Mouse (Mus musculus) forelimb bud, embryonic 11.5 days (tissue): ENCODE results near the gene Cpsf6.

Experiments
- DNase-seq: peaks from one replicate; pipeline ENCODE4 v3.0.0-alpha.2; 2012; ENCODE audit warnings: low read depth, low spot score

Cpsf6 gene

DNA sequence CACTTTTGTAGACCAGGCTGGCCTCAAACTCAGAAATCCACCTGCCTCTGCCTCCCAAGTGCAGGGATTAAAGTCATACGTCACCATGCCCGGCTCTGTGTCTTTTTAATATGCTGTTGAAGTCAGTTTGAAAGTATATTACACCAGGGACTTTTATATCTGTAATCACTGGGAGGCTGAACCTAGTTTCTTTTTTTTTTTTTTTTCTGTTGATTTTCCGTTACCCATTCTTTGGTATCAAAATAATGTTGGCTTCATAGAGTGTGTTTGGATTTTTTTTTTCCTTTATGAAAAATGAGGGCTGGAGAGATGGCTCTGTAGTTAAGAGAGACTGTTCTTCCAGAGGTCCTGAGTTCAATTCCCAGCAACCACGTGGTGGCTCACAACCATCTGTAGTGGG is 5.6 kb upstream of the Cpsf6 start:
- DNase-seq, result no peak

DNA sequence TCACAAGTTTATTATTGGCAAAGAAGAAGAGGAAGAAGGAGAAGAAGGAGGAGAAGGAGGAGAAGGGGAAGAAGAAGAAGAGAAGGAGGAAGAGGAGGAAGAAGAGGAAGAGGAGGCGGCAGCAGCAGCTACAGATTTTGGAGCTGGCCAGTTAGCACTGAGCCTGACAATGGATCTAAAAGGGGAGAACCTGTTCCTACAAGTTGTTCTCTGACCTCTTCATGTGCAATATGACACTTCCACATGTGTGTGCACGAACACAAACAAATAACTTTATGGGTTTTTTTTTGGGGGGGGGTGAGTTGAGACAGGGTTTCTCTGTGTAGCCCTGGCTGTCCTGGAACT is 5.2 kb upstream of the Cpsf6 start:
- DNase-seq, result no peak

DNA sequence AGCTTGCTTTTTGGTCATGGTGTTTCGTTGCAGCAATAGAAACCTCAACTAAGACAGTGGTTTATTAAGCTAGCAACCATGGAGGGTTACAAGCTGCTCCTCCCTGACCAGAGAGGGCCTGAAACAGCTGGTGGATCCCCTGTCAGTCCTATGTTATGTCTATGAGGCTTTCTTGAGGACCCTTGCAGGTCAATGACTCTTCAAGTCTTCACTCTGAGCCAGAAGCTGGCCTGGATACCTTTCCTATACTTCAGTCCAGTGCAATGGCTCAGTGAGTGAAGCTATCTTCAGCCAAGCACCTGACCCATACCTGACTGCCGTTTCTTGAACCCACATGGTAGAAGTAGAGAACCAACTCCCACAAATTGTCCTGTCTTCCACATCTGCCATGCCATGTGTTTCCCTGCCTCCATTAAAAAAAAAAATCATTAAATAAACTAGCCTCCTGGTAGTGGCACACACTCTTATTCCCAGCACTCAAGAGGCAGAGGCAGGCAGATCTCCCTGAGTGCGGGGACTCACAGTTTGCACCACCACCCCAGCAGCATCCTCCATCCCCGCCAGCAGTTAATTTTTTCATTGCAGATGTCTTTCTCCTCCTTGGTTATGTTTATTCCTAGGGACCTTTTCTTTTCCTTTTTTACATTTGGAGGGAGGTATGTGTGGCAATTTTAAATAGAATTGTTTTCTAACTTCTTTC is 4.7 kb upstream of the Cpsf6 start:
- no peak for DNase-seq

DNA sequence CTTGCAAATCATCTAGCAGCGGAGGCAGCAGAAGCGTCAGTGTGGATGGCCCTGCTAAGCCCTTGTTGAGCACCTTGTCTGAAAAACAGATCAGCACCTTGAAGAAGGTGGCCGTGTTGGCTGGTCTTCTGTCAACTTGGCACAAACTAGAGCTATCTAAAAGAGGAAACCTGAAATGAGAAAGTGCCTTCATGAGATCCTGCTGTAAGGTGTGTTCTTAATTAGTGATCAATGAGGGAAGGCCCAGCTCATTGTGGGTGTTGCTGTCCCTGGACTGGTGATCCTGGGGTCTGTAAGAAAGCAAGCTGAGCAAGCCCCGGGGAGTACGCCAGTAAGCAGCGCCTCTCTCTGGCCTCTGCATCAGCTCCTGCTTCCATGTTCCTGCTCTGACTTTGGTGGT is 4.1 kb upstream of the Cpsf6 start:
- no peak for DNase-seq

DNA sequence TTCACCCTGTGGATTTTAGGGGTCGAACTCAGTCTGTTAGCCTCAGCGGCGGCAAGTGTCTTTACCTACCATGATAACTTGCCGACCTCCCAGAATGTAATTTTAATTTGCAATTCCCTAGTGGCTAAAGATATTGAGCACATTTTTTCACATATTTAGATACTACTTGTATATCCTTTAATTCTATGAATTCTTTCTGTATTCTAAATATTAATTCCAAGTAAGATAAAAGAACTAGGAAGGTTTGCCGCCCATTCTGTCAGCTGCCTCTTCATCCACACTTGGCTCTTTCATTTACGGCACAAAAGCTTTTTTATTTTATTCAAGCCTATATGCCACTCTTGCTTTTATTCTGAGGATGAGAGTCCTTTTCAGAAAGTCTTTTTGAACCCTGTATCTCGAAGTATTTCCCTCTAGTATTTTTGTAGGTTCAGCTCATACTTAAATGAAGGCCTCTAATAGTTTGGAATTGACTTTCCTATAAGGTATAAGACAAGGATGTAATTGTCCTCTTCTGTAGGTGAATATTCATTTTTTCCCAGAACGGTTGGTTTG is 3.3 kb upstream of the Cpsf6 start:
- no peak for DNase-seq

DNA sequence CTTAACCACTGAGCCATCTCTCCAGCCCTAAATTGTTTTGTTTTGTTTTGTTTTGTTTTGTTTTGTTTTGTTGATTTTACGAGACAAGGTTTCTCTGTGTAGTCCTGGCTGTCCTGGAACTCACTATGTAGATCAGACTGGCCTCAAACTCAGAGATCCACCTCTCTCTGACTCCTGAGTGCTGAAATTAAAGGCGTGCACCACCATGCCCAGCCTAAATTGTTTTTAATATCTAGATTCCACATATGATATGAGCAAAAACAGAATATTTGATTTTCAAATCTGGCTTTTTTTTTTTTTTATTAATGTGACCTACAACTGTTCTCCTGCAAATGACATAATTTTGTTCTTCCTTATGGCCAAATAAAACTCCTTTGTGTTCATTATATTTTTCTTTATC is 2.3 kb upstream of the Cpsf6 start:
- DNase-seq, result no peak

DNA sequence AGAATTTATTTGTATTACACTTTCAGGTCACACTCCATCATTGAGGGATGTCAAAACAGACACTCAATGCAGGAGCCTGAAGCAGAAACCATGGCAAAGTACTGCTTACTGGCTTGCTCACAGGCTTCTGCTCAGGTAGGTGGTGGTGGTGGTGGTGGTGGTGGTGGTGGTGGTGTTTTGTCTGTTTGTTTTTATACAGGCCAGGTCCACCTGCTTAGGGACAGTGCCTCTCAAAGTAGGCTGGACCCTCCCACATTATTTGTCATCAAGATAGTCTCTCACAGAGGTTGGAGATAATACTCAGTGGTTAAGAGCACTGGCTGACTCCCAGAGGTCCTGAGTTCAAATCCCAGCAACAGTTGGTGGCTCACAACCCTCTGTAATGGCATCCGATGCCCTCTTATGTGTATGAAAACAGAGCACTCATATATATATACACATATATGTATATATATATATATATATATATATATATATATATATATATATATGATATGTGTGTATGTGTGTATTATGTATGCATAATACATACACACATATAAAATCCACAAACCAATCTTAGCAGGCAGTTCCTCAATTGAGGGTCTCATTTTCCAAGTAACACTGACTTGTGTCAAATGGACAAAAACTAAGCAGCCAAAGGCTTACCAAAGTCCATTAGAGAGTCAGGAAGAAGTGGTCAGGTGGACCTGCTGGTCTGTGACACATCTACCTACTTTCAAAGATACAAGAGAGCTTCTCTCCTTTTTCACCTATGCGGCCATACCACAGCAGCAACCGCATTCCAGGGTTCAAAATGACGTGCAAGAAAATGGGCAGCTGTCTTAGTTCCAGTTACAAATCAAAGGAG is 1.1 kb upstream of the Cpsf6 start:
- DNase-seq, result no peak

DNA sequence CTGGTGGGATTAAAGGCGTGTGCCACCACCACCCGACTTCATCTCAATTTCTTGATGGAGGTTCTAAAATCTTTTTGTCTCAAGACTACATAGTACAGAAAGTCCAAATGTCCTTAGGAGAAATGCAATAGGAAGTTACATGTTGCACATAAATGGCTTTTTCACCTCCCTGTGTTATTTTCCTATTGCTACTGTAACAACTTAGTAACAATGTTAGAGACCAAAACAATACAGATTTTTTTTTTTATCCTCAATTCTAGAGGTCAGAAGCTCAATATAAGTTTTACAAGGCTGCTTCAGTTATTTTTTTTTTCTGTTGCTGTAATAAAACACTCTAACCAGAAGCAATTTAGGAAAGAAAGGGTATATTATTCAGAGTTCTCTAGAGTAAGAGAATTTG is 374 bp downstream of the Cpsf6 start:
- no peak for DNase-seq

DNA sequence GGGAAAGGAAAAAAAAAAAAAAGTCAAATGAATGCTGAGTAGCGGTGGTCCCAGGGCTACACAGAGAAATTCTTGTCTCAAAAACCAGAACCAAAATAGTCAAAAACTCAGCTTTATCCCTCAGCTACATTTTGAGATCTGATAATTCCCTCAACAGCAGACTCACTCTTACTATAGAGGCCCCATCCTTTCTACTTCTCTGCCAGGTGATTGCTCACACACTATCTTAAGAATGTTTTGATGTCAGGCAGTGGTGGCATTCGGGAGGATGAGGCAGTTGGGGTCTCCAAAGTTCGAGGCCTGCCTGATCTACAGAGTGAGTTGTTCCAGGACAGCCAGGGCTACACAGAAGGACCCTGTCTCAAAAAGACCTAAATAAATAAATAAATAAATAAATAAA is 1.2 kb downstream of the Cpsf6 start:
- DNase-seq, result no peak

DNA sequence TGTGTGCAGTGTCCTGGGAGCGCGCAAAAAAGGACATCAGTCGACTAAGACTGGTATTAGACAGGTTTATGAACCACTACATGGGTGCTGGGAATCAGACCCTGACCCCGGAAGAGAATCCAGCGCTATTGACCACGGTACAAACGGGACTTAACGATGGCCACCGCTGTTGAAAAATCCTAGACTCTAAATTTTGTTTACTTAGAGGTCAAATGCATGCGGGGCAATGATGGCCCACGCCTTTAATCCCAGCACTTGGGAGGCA is 1.6 kb downstream of the Cpsf6 start:
- no peak for DNase-seq

DNA sequence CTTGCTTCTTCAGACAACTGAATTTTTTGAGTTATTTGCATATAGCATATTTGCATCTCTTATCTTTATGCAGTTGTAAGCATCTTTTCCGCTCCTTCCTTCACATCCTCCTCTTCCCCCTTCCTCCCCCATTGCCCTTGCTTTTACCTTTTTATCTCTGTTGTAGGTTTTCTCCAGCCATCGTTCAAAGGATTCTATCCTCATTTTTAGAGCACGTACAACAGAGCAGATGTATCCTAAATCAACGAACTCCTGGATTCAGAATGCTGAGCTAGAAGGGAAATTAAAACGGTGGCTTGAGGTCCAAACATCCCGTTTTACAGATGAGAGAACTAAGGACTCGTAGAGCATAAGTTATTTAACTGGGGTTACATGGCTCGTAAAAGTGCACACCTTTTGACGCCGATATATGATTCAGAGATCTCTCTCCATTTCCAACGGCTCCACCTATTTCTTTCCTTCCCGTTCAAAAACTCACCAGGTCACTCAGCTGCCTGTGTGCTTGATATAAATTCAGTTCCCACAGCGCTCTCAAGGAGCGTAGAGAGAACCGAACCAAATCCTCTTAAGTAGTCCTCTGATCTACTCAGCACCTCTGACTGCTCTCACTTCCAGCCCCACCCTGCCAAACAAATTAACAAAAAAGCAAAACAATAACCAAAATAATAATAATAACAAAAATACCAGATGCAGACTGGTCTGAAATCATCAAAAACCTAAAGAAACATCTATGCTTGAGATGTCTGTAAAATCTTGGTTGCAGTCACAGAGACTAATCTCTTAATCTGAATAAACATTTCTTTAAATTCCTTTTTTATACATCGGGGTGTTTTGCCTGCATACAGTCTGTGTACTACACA is 2.2 kb downstream of the Cpsf6 start:
- DNase-seq, result no peak

DNA sequence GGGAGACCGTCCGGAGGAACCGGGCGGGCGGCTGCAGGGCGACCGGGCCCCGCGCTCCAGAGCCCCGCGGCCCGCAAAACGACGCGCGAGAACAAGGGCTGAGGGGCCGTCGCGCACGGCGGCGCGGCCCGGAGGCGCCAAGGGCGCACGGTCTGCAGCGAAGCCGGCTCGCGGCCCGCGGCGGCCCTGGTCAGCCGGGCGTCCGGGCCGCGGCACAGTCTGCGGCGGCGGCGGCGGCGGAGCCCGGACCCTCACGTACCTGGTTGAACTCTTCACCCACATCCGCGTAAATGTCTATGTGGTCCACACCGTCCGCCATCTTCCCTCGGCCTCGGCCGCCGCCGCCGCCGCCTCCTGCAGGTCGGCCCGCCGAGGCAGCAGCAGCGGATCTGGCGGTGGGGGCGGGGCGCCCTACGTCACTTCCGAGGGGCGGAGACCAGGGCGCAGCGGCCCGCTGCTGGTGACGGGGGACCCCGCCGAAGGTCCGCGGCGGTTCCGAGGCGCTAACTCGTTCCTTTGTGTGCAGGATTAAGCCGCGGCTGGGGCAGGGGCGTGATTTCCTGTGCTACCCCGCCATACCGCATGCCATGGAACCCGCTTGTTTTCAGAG is 3.1 kb downstream of the Cpsf6 start:
- DNase-seq, result peak; percentile 95

DNA sequence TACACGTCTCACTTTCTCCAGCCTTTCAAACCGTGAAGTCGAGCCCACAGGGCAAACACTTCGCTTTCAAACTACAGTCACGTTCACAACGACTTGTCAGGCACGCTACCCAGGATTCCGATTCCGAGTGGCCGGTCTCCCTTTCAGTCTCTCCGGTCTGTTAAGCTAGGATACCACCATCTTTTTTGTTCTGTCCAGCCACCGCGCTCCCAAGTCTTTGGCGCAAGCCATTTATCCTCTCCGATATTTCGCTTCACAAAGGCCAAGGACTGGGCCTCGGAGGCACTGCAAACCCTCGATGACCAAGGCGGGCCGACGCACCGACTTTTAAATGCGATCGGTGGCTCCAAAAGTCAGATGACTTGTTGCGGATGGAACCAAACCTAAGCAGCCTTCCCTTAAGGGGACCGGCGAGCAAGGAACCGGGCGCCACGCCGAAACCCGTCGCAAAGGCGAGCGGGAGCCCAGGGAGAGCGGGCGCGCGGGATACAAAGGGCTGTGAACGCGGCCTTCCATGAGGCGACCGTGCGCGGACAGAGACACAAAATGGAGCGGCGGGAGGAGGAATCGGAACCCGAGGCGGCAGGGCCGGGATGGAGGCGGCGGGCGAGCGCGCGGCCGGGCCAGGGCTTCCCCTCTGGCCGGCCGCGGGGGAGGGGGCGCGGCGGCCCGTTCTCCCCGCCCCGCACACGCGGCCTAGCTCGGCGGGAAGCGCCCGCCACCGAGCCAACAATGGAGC is 3.8 kb downstream of the Cpsf6 start:
- DNase-seq, result no peak

DNA sequence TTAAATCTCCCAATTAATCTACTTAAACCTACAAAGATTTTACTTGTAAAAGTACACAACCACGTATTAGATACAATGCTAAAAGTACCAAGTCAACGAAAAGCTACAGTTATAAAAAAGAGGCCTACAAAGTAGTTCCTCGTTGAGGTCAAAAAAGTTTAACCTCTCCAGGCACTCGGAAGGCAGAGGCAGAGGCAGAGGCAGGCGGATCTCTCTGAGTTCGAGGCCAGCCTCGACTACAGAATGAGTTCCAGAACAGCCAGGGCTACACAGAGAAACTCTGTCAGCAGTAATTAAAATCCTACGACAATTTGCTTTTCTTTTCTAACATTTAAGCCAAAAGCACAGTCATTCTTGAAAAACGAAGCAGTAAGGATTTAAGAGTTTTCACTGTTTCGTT is 4.7 kb downstream of the Cpsf6 start:
- no peak for DNase-seq

DNA sequence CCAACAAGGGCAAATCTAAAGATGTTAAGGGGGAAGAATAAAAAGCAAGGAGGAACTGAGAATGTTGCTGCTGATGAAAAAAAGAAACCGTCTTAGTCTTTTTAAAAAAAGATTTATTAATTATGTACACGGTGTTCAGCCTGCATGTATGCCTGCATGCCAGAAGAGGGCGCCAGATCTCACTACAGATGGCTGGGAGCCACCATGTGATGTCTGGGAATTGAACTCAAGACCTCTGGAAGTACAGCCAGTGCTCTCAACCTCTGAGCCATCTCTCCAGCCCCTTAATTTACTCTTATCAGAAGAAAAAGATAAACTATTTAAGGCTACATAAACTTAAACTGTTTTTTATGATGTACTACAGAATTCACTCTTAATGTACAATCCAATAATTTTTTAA is 16.7 kb downstream of the Cpsf6 start:
- DNase-seq, result peak; percentile 59

DNA sequence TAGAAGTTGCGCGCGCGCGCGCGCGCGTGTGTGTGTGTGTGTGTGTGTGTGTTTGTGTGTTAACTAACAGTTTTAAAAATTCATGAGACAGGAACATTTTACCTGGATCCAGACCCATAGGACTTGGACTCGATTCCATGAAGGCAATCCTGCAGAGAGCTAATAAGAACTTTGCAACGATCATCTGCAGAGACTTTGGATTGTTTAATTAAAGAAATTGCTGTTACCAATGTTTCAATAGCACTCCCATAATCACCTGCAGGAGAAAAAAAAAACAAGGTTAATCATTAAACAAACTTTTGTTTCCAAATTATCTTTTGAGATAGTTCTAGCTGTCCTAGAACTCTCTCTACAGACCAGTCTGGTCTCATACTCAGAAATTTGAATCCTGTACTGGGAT is 20.9 kb downstream of the Cpsf6 start:
- no peak for DNase-seq

DNA sequence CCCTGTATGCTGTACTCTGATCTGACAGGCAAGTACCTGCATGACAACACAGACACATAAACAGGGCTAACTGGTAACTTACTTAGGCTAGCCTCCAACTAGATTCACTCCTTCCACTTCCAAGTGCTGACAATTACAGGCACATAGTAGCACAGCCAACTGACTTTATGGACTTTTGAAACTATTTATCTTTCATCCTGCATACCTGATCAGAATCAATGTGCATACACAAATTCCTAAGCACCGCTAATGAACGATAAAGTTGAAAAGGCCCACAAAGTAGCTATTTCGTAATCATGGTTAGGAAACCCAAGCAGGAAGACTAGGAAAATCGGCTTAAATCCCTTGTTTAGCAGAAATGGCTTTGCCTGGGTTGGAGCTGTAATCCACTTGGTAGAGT is 36.8 kb downstream of the Cpsf6 start:
- no peak for DNase-seq

DNA sequence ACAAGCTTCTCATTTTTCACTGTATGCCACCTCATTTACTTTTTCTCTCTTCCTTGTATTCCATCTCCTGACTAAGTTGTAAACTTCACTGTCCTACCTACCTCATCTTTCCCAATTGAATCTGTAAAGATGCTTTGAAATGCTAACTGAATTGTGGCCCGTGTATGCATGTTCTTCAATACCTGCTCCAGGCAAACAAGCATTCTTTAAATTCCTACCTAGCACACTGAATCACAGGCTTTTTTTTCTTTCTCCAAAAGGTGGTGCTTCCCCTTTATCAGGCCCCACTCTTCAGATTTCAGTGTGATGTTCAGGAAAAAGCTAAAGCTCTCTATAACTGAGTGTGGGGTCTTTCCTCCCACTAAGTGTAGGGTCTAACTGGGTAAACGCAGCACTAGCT is 37.4 kb downstream of the Cpsf6 start:
- no peak for DNase-seq

DNA sequence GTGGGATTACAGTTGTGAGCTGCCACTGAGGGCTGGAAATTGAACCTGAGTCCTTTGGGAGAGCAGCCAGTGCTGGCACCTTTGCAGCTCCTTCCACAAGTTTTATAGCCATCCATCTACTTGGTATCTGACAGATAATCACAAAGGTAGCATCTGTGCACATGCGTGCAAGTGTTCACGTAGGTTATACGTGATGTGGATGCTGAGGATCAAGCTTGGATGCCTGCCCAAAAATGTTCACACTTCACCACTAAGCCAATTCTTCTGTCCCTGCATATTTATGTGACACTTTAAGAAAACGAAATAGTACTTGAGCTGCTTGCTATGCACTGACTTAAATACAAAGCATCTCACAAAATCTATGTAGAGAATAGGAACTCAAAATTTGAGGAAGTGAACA is 38.8 kb downstream of the Cpsf6 start:
- DNase-seq, result no peak

DNA sequence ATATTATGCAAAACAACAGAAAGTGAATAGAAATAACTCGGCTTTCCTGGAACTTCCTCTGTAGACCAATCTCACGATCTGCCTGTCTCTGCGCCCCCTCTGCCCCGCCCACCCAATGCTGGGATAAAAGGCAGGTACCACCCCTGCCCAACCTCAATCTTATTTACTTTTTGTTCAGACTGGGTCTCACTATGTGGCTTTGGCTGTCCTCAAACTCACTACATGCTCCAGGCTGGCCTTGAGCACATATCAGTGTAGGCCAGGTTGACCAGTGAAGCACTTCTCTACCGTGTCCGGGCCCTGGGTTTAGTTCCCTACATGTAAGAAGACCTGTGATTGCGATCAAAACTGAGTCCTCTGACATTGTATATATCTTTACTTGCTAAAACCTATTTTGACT is 40.6 kb downstream of the Cpsf6 start:
- no peak for DNase-seq

DNA sequence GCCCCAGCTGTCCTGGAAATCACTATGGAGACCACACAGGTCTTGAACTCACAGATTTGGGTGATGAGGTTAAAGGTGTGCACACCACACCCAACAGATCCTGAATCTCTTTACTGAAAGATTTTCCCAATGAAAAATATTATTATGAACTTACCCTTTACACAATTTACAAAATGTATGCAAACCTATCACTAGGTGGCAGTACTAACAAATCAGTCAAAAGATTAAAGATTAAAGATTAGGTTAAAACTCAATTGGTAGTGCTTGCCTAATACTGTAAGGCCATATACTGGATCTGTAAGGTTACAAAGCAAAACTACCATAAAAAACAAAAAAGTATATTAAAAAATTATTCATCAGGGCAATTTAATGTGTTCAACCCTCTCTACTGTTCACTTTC is 41.9 kb downstream of the Cpsf6 start:
- no peak for DNase-seq
